Mouse (Mus musculus) heart, adult 9 months (tissue): ENCODE measurements around the gene Gipc2.
"Not testable (repeated sequence)": the region's sequence is repeated elsewhere in the genome, so short reads cannot be mapped to it uniquely, and the experiment has no call there.

Experiments used
- DNase-seq, 2 experiments: peaks; one replicate each; pipeline ENCODE4 v3.0.0; 2022; ENCODE audit warnings: low spot score in 2 of 2

Gipc2 gene

GRCm38 (mm10) chr3:152166099-152166423 lies at the start of gene Gipc2:
Gipc2 (minus strand) TSS chr3:152166230.
- no peak for DNase-seq

GRCm38 (mm10) chr3:152213416-152213815 lies 47.4 kb upstream of the Gipc2 start:
- no peak for DNase-seq

GRCm38 (mm10) chr3:152211731-152212279 lies 45.8 kb upstream of the Gipc2 start:
- no peak for DNase-seq

GRCm38 (mm10) chr3:152210728-152211391 lies 44.8 kb upstream of the Gipc2 start:
- peak; percentile 47 to 70 for DNase-seq

GRCm38 (mm10) chr3:152209967-152210634 lies 44.1 kb upstream of the Gipc2 start, which contains the start of the genes Dnajb4 and Fubp1:
Dnajb4 (minus strand) TSS chr3:152210302.
Fubp1 (plus strand) TSS chr3:152210422.
- peak; percentile 99 to 100 for DNase-seq

- DNase-seq, result peak in 1 of 2 experiments; percentile 56
These were observed 43.3 kb upstream of the Gipc2 start for GRCm38 (mm10) chr3:152209177-152209966.

- DNase-seq, result no peak
These were observed 42.3 kb upstream of the Gipc2 start for GRCm38 (mm10) chr3:152208096-152208885.

- no peak for DNase-seq
These were observed 41.1 kb upstream of the Gipc2 start for GRCm38 (mm10) chr3:152207156-152207555.

- no peak for DNase-seq
These were observed 38.5 kb upstream of the Gipc2 start for GRCm38 (mm10) chr3:152204577-152204976.

- DNase-seq, result no peak
These were observed 38.0 kb upstream of the Gipc2 start for GRCm38 (mm10) chr3:152203996-152204395.

- no peak for DNase-seq
These were observed 37.4 kb upstream of the Gipc2 start for GRCm38 (mm10) chr3:152203411-152203810.

GRCm38 (mm10) chr3:152202942-152203341 lies 36.9 kb upstream of the Gipc2 start:
- no peak for DNase-seq

GRCm38 (mm10) chr3:152201651-152202050 lies 35.6 kb upstream of the Gipc2 start:
- no peak for DNase-seq

- no peak for DNase-seq
These were observed 35.2 kb upstream of the Gipc2 start for GRCm38 (mm10) chr3:152201181-152201580.

GRCm38 (mm10) chr3:152199125-152199524 lies 33.1 kb upstream of the Gipc2 start:
- DNase-seq, result no peak

GRCm38 (mm10) chr3:152197246-152197645 lies 31.2 kb upstream of the Gipc2 start:
- not testable (repeated sequence) for DNase-seq

- peak; percentile 94 for DNase-seq
These were observed 27.6 kb upstream of the Gipc2 start for GRCm38 (mm10) chr3:152193635-152194097.

- DNase-seq, result no peak
These were observed 27.1 kb upstream of the Gipc2 start for GRCm38 (mm10) chr3:152193177-152193576.

GRCm38 (mm10) chr3:152192238-152192931 lies 26.4 kb upstream of the Gipc2 start:
- peak in 1 of 2 experiments; percentile 24 for DNase-seq

GRCm38 (mm10) chr3:152191791-152192237 lies 25.8 kb upstream of the Gipc2 start:
- peak; percentile 58 to 61 for DNase-seq
